Mouse (Mus musculus) MEL (cell line): ENCODE measurements around the gene Card10. TPM values are rescaled to one million over a fixed set of nuclear protein-coding genes. Genes with fewer than 3 reads are reported as not detected.
A peak's percentile ranks its signal among the peaks of the same experiment; 100 is the strongest.

Experiments
- DNase-seq: peaks from one replicate; pipeline ENCODE4 v3.0.0; 2011; ENCODE audit warnings: low read depth, low spot score
- H3K27ac ChIP-seq: 2 replicates; pipeline ENCODE4 v1.5.1; 2012; ENCODE audit warnings: low read depth, mild to moderate bottlenecking, control low read depth, low read length, moderate library complexity; ENCODE audit not compliant: control insufficient read depth
- H3K27me3 ChIP-seq, 2 experiments: fragments of 150-350 bp in 1 of 2; sonication (generic) in 1 of 2; 2 replicates each; pipeline ENCODE4 v1.6.1; 2012; ENCODE audit warnings: low read length in 2 of 2, mild to moderate bottlenecking in 2 of 2, improper control_type of control experiment in 1 of 2, moderate library complexity in 1 of 2; ENCODE audit not compliant: insufficient read depth in 2 of 2, control insufficient read depth in 1 of 2
- H3K36me3 ChIP-seq, 2 experiments: 2 replicates each; pipeline ENCODE4 v1.6.1; 2012 to 2014; ENCODE audit warnings: low read length in 2 of 2, improper control_type of control experiment in 1 of 2, inconsistent platforms in 1 of 2, mild to moderate bottlenecking in 1 of 2; ENCODE audit not compliant: insufficient read depth in 2 of 2, control insufficient read depth in 1 of 2
- H3K4me1 ChIP-seq, 2 experiments: fragments of 150-350 bp in 1 of 2; sonication (generic) in 1 of 2; 2 replicates each; pipeline ENCODE4 v1.6.1; 2012; ENCODE audit warnings: low read length in 2 of 2, improper control_type of control experiment in 1 of 2, mild to moderate bottlenecking in 1 of 2; ENCODE audit not compliant: insufficient read depth in 2 of 2, control insufficient read depth in 1 of 2
- H3K4me3 ChIP-seq, 2 experiments: fragments of 150-350 bp in 1 of 2; sonication (generic) in 1 of 2; 2 replicates each; pipeline ENCODE4 v1.5.1; 2012; ENCODE audit warnings: low read depth in 2 of 2, low read length in 2 of 2, mild to moderate bottlenecking in 2 of 2, moderate library complexity in 2 of 2, control low read depth in 1 of 2, improper control_type of control experiment in 1 of 2; ENCODE audit not compliant: control insufficient read depth in 1 of 2, insufficient read depth in 1 of 2
- H3K79me2 ChIP-seq: 2 replicates; pipeline ENCODE4 v1.6.1; 2012; ENCODE audit warnings: mild to moderate bottlenecking, low read length, moderate library complexity; ENCODE audit not compliant: control insufficient read depth, poor library complexity, insufficient read depth
- H3K9ac ChIP-seq: 2 replicates; pipeline ENCODE4 v1.6.1; 2012; ENCODE audit warnings: low read depth, mild to moderate bottlenecking, control low read depth, low read length, moderate library complexity; ENCODE audit not compliant: control insufficient read depth, poor library complexity, severe bottlenecking
- H3K9me3 ChIP-seq: fragments of 150-350 bp; sonication (generic); replicated peaks from 2 replicates; pipeline ENCODE4 v1.6.1; 2012; ENCODE audit warnings: mild to moderate bottlenecking, low read length, improper control_type of control experiment, moderate library complexity; ENCODE audit not compliant: insufficient read depth
- CHD1 ChIP-seq: IDR thresholded peaks from 2 replicates; pipeline ENCODE4 v1.6.1; 2012; ENCODE audit warnings: low read depth, mild to moderate bottlenecking, inconsistent platforms, low read length, improper control_type of control experiment
- CTCF ChIP-seq, 3 experiments: IDR thresholded peaks in 2 of 3; conservative IDR thresholded peaks in 1 of 3; 2 replicates each; pipeline ENCODE4 v1.5.1; 2011 to 2012; ENCODE audit warnings: low read length in 3 of 3, low read depth in 2 of 3, mild to moderate bottlenecking in 2 of 3, improper control_type of control experiment in 1 of 3, inconsistent platforms in 1 of 3, mixed read lengths in 1 of 3, moderate library complexity in 1 of 3; ENCODE audit not compliant: control insufficient read depth in 1 of 3, insufficient read depth in 1 of 3, poor library complexity in 1 of 3, severe bottlenecking in 1 of 3
- ELF1 ChIP-seq: IDR thresholded peaks from 2 replicates; pipeline ENCODE4 v1.6.1; 2014; ENCODE audit warnings: low read depth, mild to moderate bottlenecking, inconsistent platforms, low read length, improper control_type of control experiment, moderate library complexity
- EP300 ChIP-seq, 2 experiments: IDR thresholded peaks; 2 replicates each; pipeline ENCODE4 v1.6.1; 2011; ENCODE audit warnings: improper control_type of control experiment in 2 of 2, low read length in 2 of 2, low read depth in 1 of 2, mild to moderate bottlenecking in 1 of 2
- ETS1 ChIP-seq: IDR thresholded peaks from 2 replicates; pipeline ENCODE4 v1.6.1; 2012; ENCODE audit warnings: low read depth, mild to moderate bottlenecking, inconsistent platforms, low read length, improper control_type of control experiment, moderate library complexity
- GABPA ChIP-seq: IDR thresholded peaks from 2 replicates; pipeline ENCODE4 v1.6.1; 2012; ENCODE audit warnings: low read depth, mild to moderate bottlenecking, inconsistent platforms, low read length, improper control_type of control experiment, moderate library complexity
- GATA1 ChIP-seq: IDR thresholded peaks from 2 replicates; pipeline ENCODE4 v1.6.1; 2011; ENCODE audit warnings: low read depth, low read length, improper control_type of control experiment
- HCFC1 ChIP-seq: IDR thresholded peaks from 2 replicates; pipeline ENCODE4 v1.6.1; 2012; ENCODE audit warnings: low read depth, mild to moderate bottlenecking, inconsistent platforms, low read length, improper control_type of control experiment, moderate library complexity
- JUND ChIP-seq: IDR thresholded peaks from 2 replicates; pipeline ENCODE4 v1.6.1; 2011; ENCODE audit warnings: low read depth, mild to moderate bottlenecking, improper control_type of control experiment, low read length
- KAT2A ChIP-seq: conservative IDR thresholded peaks from 2 replicates; pipeline ENCODE4 v1.6.1; 2012; ENCODE audit warnings: low read depth, low read length, improper control_type of control experiment, inconsistent platforms
- MAFK ChIP-seq: IDR thresholded peaks from 2 replicates; pipeline ENCODE4 v1.6.1; 2011; ENCODE audit warnings: low read depth, mild to moderate bottlenecking, low read length, improper control_type of control experiment, borderline replicate concordance
- MAX ChIP-seq: IDR thresholded peaks from 2 replicates; pipeline ENCODE4 v1.6.1; 2011; ENCODE audit warnings: low read length, improper control_type of control experiment
- MEF2A ChIP-seq: IDR thresholded peaks from 2 replicates; pipeline ENCODE4 v1.6.1; 2014; ENCODE audit warnings: low read depth, mild to moderate bottlenecking, inconsistent platforms, low read length, improper control_type of control experiment; ENCODE audit not compliant: poor library complexity, insufficient replicate concordance, severe bottlenecking; ENCODE audit errors: extremely low read depth
- MXI1 ChIP-seq: IDR thresholded peaks from 2 replicates; pipeline ENCODE4 v1.6.1; 2011; ENCODE audit warnings: mild to moderate bottlenecking, low read depth, low read length, improper control_type of control experiment
- MYC ChIP-seq: IDR thresholded peaks from 2 replicates; pipeline ENCODE4 v1.6.1; 2011; ENCODE audit warnings: low read depth, mild to moderate bottlenecking, low read length, improper control_type of control experiment, moderate library complexity
- NELFE ChIP-seq: IDR thresholded peaks from 2 replicates; pipeline ENCODE4 v1.6.1; 2011; ENCODE audit warnings: low read depth, low read length, improper control_type of control experiment
- POLR2A ChIP-seq, 2 experiments: IDR thresholded peaks; 2 replicates each; pipeline ENCODE4 v1.6.1; 2011 to 2012; ENCODE audit warnings: low read length in 2 of 2, mild to moderate bottlenecking in 2 of 2, control low read depth in 1 of 2, improper control_type of control experiment in 1 of 2, low read depth in 1 of 2, moderate library complexity in 1 of 2; ENCODE audit not compliant: control insufficient read depth in 1 of 2, insufficient read depth in 1 of 2, poor library complexity in 1 of 2
- POLR2AphosphoS5 ChIP-seq: IDR thresholded peaks from 2 replicates; pipeline ENCODE4 v1.6.1; 2012; ENCODE audit warnings: low read depth, borderline replicate concordance, mild to moderate bottlenecking, inconsistent platforms, low read length, moderate library complexity, mixed read lengths
- RAD21 ChIP-seq: IDR thresholded peaks from 2 replicates; pipeline ENCODE4 v1.6.1; 2011; ENCODE audit warnings: mild to moderate bottlenecking, low read depth, low read length, improper control_type of control experiment
- RCOR1 ChIP-seq: IDR thresholded peaks from 2 replicates; pipeline ENCODE4 v1.6.1; 2012; ENCODE audit warnings: low read depth, mild to moderate bottlenecking, inconsistent platforms, low read length, improper control_type of control experiment
- SIN3A ChIP-seq: IDR thresholded peaks from 2 replicates; pipeline ENCODE4 v1.6.1; 2012; ENCODE audit warnings: low read length, improper control_type of control experiment, inconsistent platforms
- SMC3 ChIP-seq: IDR thresholded peaks from 2 replicates; pipeline ENCODE4 v1.6.1; 2011; ENCODE audit warnings: low read depth, low read length, improper control_type of control experiment
- TAL1 ChIP-seq: IDR thresholded peaks from 2 replicates; pipeline ENCODE4 v1.6.1; 2012; ENCODE audit warnings: mild to moderate bottlenecking, inconsistent platforms, low read length, moderate library complexity, mixed read lengths
- TBP ChIP-seq: IDR thresholded peaks from 2 replicates; pipeline ENCODE4 v1.8.0; 2011; ENCODE audit warnings: low read depth, low read length, improper control_type of control experiment
- TCF12 ChIP-seq: IDR thresholded peaks from 2 replicates; pipeline ENCODE4 v1.6.1; 2014; ENCODE audit warnings: low read depth, mild to moderate bottlenecking, inconsistent platforms, low read length, improper control_type of control experiment, moderate library complexity
- UBTF ChIP-seq: IDR thresholded peaks from 2 replicates; pipeline ENCODE4 v1.6.1; 2012; ENCODE audit warnings: low read depth, mild to moderate bottlenecking, inconsistent platforms, low read length, improper control_type of control experiment, moderate library complexity, borderline replicate concordance; ENCODE audit not compliant: insufficient read depth
- ZC3H11A ChIP-seq: IDR thresholded peaks from 2 replicates; pipeline ENCODE4 v1.6.1; 2012; ENCODE audit warnings: low read depth, mild to moderate bottlenecking, inconsistent platforms, low read length, improper control_type of control experiment
- polyA plus RNA-seq, 2 experiments: library from polyadenylated mRNA; stranded (reverse) in 1 of 2; unstranded in 1 of 2; fragments of >175 nt in 1 of 2; fragments of >200 nt in 1 of 2; gene quantifications; 2 replicates each; pipeline versions ENCODE4 v1.2.1 to v1.2.4; 2012; ENCODE audit warnings: low replicate concordance in 2 of 2, low read depth in 1 of 2; ENCODE audit not compliant: insufficient read length in 2 of 2, insufficient read depth in 1 of 2, missing spikeins in 1 of 2
- total RNA-seq: library from RNA; depleted of rRNA; stranded (reverse); fragments of 300-350 nt; gene quantifications from 2 replicates; pipeline ENCODE4 v1.2.3, GENCODE M21; 2012

The Card10 gene
- total and polyA plus RNA-seq, 3 experiments = not detected

DNA sequence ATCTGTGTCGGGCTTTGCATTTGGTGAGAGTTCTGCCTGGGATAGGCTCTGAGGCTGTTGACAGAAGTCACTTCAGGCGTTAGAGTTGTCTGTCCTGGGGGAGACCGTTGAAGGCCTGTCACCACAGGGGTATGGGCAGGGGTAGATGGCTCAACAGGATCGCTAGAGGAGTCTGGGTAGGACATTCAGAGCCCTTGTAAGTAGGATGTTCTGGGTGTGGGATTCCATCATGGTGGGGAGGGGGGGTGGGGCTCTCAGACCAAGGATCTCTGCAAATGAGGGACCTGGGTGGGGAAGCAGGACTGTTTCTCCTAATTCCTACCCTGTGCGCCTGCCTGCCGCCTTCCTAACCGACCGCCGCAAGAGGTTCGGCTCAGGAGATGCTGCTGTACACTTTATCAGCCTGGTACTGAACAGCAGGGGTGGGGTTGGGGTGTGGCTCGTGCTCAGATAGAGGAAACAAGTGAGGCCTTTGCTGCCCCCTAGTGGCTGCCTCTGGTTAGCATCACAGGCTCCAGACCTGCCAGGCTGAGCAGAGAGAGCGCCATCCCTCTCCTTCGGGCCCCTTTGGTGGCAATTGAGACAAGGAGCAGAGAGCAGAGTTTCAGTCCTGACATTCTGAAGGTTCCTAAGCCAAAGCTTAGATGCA, 48.8 kb upstream of the Card10 start (continued):
- TF ChIP-seq SIN3A (peak; percentile 63; the same call in 1 of the 2 replicates), RCOR1 (0 out of 2 replicates have a peak, but pooled peaks have one; percentile 46), SMC3 (peak; percentile 52), KAT2A (no peak), CTCF (IDR thresholded peaks at IDR 0.05 in 2 of 3, conservative IDR thresholded peaks at IDR 0.05 in 1 of 3; ENCODE audit: control insufficient read depth in 1 of 3, insufficient read depth in 1 of 3, low read depth in 2 of 3, low read length in 3 of 3, poor library complexity in 1 of 3, severe bottlenecking in 1 of 3) (peak; percentile 72 to 76 (median 72)), ETS1 (no peak), POLR2AphosphoS5 (no peak), JUND (no peak), POLR2A (IDR thresholded peaks at IDR 0.05; ENCODE audit: control insufficient read depth in 1 of 2, insufficient read depth in 1 of 2, low read depth in 1 of 2, low read length in 2 of 2, poor library complexity in 1 of 2) (no peak; a peak in 1 of 4 replicates), TBP (no peak), MYC (0 out of 2 replicates have a peak, but pooled peaks have one; percentile 10), HCFC1 (no peak), UBTF (no peak)

DNA sequence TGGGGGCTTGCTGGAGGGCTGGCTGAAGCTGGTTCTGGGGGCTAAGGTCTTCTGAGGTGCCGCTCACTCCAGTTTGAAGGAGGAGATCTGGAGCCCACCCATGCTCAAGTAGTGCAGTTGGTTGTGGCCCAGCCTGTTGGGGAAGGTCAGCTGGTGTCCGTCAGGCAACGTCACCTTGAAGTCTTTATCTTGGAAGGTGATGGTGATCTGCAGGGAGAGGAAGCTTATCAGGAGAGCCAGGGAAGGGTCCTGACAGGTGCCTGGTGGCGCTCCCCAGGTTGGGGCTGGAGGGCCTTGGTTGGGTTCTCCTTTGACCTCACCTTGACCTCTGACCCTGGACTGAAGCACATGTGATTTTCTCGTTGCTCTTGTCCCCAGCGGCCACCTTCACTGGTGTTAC, 48.1 kb upstream of the Card10 start:
- no peak for DNase-seq
- no peaks in the 10 kb centered on the region for H3K9me3 ChIP-seq
- H3K36me3 ChIP-seq = peaks cover 0 to 5% of the 10 kb centered on the region in 2 experiments; a peak in 2 of 4 replicates
- no peak overlapping the region for H3K27ac ChIP-seq
- H3K4me1 ChIP-seq = peaks cover 5 to 12% of the 10 kb centered on the region in 2 experiments
- H3K9ac ChIP-seq = no peak overlapping the region; the same call in 1 of the 2 replicates
- TF ChIP-seq TAL1 = no peak
- no peak for TF ChIP-seq ZC3H11A
- no peak for TF ChIP-seq POLR2AphosphoS5
- no peak for TF ChIP-seq RCOR1
- 0 out of 2 replicates have a peak, but pooled peaks have one; percentile 6 for TF ChIP-seq ETS1
- no peak for TF ChIP-seq HCFC1
- TF ChIP-seq SIN3A = no peak
- no peak for TF ChIP-seq KAT2A
- 0 out of 2 replicates have a peak, but pooled peaks have one; percentile 8 for TF ChIP-seq GATA1
- no peak for TF ChIP-seq TCF12
- no peak for TF ChIP-seq JUND
- no peak for TF ChIP-seq EP300 (IDR thresholded peaks at IDR 0.05; ENCODE audit: low read depth in 1 of 2, low read length in 2 of 2)
- no peak for TF ChIP-seq MEF2A
- TF ChIP-seq MAX = no peak
- no peak for TF ChIP-seq RAD21
- 0 out of 2 replicates have a peak, but pooled peaks have one; percentile 7 for TF ChIP-seq MYC
- no peak for TF ChIP-seq NELFE
- TF ChIP-seq MXI1 = no peak
- no peak for TF ChIP-seq MAFK
- no peak for TF ChIP-seq CTCF (IDR thresholded peaks at IDR 0.05 in 2 of 3, conservative IDR thresholded peaks at IDR 0.05 in 1 of 3; ENCODE audit: control insufficient read depth in 1 of 3, insufficient read depth in 1 of 3, low read depth in 2 of 3, low read length in 3 of 3, poor library complexity in 1 of 3, severe bottlenecking in 1 of 3)
- no peak for TF ChIP-seq CHD1
- no peak for TF ChIP-seq GABPA
- no peak for TF ChIP-seq ELF1
- TF ChIP-seq SMC3 = no peak
- H3K27me3 ChIP-seq = 0 out of 4 replicates have a peak, but pooled peaks cover 0 to 2% of the 10 kb centered on the region in 2 experiments
- H3K79me2 ChIP-seq = no peaks in the 10 kb centered on the region
- no peak overlapping the region for H3K4me3 ChIP-seq
